Mouse (Mus musculus) c-Kit-negative CD71-positive TER-119-positive erythroid progenitor cells, embryonic 14.5 days (primary cell): ENCODE results near the gene Sgk1.

Experiments
- DNase-seq: peaks from one replicate; pipeline ENCODE4 v3.0.0-alpha.2; 2013; ENCODE audit warnings: low read depth, low spot score

Sgk1 gene

DNA sequence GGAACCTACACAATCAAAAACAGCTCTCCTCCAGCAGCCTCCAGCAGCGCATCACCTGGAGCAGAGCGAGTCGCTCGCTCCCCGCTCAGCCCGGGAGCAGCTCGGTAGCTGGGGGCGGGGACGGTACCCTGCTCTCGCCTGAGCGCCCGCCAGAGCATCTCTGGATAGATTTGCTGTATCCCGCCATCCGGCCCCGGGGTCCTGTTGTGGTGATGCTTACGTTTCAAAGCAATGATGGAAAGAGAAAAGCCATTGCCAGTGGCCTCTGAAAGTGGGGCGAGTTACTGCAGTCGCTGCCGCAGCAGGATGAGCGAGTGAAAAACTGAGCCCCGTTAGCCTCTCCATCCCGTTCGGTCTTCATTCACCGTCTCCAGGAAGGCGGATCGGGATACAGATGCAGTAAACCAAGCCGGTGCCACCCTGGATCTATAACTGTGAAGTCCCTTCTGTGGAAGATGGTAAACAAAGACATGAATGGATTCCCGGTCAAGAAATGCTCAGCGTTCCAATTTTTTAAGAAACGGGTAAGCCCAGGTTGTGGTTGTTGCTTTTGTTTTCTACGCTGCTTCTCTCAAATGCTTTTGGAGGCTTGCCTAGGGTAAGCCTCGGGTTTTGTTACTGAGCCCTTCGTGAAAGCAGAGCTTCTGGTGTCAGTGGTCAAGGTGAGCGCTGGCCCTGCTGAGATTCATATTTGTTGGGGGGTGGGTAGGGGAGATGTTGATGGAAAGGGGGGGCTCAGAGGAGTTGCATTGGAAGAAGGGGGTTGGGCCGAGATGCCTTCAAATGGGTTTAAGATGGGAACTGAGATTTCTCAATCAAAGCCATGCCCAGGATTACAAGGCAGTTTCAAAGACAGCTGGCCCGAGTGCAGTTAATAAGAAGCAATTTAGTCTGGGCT is at the start of gene Sgk1:
Gene Sgk1 (plus strand): TSS at position 1 of the 898 bp plus-strand sequence.
- no peak for DNase-seq

DNA sequence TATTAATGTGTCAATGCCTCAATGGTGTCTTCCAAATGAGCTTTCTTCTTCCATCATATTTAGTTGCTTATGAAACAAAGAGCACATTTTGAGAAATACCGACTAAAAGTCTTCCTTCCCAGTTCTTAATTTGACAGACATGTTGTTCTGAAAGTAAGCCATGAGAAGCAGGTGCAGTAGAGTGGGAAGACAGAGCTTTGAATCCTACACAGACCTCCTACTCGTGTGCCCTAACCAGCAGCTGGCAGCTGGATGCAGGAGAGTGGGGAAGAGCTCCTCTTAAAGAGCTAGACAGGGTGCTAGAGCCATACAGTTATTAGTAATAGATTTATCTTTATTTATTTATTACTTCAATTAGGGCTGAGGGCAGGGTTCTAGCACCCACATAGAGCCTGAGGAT is 49.7 kb upstream of the Sgk1 start:
- DNase-seq = no peak

DNA sequence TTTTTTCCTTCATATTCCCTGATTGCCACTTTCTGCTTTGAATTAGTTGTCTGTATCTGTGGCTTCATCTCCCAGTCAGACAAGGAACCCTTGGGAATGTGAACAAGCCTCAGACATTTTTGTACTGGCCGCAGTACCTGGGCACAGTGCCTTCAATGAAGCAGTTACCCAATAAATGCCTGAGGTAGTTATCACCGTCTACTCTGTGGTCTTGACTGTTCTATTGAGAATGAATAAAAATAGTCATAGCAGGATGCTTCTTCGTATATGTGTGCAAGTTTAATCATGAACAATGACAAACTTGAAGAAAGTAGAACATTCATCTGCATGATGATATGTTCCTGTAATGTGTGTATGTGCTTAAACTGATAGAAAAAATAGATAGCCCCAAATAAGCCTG is 48.2 kb upstream of the Sgk1 start:
- DNase-seq = no peak

DNA sequence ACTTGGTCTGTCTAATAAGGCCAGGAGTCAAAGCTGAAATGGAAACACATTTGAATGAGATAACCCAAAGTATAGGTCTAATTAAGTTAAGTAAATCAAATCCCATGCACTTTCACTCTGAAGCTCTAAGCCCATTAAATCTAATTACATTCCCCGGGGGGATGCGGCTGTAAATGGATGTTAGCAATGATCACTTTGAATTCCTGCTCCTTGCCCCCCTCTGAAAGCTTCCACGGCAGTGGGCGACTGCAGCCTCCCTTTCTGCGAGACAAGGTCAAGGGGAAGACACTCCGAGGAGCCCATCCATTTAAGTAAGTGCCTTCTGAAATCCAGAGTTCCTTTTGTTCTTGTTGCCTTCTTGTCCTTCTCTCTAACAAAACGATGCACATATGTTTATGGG is 46.9 kb upstream of the Sgk1 start:
- DNase-seq = no peak

DNA sequence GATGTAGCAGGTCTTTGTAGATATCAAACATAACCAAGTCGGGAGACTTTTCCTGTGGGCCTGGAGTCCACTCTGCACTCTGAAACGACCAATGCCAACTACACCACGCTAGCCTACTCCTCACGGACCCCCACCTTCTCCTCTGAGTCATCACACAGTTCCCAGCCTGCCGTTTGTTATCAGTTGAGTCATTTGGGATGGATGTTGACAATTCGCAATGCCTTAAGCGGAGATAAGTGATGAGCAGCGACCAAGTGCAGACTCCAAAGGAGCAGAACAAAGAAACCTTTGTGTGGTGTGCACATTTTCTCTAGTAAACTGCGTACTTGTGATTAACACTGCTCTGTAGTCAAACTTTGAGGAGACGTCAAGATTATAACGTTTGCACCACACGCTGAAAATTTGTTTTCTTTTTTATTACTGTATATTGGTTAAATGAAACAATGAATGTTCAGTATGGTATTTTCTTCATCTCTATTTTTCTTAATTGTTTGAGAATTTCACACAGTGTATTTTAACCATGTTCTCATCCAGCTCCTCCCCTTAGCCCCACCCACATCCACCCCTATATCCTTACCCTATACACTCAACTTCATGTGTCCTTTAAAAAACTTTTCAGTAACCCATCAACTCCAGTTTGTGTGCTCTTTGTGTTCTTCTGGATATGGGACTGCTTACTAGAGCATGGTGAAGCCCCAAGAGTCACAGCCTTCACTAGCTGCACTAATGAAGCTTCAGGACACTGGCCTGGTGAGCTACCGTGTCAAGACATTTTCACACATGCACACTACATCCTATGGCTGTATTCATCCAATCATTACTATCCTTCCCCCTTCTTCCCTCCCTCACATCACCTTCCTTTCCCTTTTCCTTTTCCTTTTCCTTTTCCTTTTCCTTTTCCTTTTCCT is 42.5 kb upstream of the Sgk1 start:
- peak; percentile 1 for DNase-seq

DNA sequence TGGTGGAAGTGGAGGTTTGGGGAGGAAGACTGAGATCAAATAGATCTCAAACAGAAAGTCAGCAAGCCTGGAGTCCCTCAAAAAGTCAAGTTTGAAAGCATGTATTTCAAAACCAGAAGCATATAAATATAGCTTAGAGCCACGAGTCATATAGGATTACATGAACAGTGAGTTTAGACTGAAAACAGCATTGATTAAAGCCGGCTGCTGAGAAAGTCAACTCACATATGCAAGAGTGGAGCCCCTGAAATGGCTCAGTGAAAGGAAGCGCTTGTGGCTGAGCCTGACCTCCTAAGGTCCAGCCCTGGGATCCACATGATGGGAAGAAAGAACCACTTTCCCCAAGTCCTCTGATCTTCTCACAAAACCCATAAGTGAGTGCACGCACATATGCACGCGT is 38.7 kb upstream of the Sgk1 start:
- DNase-seq = no peak

DNA sequence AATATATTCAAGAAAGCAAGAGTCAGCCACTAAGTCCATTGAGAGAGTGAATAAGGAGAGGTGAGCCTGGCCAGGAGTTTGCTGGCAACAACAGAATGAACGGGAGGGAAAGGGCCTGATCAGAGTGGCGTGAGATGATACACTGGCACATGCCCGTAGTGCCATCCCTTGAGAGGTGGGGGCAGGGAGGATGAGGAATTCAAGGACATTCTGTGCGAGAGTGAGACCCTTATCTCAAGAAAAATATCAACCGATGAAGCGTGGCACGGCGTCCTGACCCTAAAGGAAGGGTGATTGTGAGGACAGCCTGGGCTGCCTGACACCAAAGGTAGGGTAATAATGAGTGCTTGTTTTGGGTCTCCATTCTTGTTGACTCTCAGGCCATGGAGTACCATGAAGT is 38.1 kb upstream of the Sgk1 start:
- DNase-seq = no peak

DNA sequence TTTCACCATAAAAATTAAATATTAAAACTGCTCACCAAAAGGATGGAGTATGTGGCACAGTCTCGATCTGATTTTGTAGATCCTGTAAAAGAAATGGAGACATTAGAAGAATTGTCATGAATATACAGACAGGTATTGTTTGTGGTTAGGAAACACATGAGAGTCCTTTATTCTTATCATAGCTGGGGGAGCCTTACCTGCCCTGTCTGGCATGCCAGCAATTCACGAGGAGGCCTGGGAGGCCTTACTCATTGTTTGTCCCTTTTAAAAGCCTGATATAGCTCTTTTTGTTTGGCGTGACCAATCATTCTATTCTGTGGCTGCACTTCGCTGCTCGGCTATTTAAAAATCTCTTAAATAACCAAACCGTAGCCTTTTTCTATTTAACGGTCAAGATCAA is 37.6 kb upstream of the Sgk1 start:
- DNase-seq = no peak

DNA sequence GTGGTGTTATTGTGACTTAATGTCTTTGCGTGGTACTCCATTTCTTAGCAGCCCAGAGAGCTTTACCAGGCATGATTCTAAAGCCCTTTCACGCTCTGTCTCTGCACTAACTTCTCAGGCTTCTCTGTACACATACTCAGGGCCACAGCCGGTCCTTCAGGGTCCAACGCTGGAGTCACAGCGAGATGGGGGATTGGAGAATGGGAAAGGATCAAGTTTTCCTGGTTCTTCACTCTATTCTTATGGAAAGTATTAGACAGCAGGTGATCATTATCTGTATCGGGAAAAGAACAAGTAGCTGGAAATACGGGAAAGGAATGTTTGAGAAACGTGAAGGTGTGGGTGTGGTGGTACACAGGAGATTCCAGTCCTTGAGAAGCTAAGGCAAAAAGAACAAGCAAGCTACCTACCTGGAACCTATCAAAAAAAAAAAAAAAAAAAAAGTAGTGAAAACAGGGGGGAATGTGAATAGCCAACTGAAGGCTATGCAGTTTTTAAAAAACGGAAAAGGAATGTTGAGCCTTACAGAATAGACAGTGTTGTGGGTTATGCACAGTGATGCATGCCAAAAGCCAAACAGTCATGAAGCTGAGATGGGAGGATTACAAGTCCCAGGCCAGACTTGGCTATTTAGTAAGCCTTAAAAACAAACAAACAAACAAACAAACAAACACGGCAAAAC is 36.2 kb upstream of the Sgk1 start:
- DNase-seq = no peak

DNA sequence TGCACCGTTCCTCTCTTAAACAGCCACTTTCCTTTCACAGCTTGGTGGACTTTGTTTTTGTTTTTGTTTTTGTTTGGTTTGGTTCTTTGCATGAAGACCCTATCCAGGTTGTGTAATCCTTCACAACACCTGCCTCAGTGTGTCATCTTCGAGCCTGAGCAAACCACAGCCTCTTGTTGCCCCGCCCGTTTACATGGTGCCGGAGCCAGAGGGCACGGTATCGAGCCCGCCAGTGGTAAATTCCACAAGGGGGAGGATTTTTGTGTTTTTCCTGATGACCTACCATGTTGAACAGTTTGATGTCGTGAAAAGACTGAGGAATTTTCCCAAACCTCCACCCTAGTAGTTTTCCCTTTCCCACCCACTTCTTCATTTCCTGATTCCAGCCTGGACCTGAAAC is 35.6 kb upstream of the Sgk1 start:
- DNase-seq = no peak

DNA sequence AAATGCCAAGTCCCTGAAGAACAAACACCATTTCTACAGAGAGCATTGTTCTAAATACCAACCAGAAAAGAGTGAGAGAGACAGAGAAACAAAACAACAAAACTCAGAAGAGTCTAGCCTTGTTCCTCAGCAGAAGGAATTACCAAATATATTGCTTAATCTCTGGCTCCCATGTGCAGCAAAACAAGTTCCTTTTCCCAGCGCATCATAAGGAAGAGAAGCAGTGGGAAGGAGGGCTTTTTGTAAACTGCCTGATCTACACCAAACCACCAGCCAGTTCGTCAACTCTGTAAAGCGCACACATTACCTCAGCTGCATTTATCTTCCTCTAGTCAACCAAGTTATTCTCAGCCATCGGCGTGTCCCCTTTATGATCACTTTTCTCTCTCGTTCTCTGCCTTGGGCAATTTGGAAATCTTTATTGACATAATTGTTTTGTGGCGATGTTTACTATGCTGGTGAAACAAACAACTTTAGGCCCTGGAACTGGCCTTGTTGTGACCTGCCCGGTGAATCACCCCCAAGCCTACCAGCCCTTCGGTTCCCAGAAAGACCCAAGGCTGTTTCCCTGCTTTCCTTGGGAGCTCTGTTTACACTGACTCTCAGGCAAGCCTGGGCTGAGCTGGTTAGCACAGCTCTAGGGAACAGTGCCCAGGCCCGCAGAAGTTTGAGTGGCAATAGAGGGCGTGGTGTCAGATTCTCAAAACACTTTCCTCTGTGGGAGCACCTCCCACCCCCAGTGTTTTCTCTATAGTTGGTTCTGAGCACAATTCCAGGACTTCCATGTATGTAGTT is 34.8 kb upstream of the Sgk1 start:
- no peak for DNase-seq

DNA sequence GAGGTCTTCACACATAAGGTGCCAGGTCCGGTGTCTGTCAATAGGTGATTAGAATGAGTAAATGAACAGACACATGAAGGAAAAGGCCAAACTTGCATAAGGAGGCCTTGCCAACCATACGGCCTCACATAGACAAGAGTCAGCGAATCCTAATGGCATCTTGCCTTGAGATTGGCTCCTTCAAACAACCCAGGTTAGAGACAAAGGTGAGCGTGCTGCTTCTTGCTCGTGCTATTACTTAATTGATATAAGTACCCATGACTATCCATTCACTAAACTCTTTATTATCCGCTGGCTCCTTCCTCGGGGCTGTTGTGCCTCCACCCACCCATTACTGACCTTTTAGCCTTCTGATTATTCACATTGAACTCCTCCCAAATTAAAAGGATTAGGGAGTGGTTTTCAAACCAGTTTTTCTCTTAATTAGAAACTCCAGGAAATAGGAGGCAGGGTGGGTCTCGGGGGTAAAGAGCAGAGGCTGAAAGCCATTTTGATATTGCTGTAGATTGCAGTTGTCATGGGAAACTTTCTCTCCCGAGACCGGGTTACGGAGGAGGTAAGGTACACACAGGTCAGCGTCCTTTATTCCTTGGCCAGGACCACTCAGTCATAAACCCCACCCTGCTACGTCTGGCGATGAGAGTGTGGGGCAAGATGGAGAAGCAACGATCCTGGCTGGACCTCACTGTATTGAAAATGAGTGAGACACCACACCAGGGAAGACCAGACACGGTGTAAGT is 33.9 kb upstream of the Sgk1 start:
- DNase-seq = no peak

DNA sequence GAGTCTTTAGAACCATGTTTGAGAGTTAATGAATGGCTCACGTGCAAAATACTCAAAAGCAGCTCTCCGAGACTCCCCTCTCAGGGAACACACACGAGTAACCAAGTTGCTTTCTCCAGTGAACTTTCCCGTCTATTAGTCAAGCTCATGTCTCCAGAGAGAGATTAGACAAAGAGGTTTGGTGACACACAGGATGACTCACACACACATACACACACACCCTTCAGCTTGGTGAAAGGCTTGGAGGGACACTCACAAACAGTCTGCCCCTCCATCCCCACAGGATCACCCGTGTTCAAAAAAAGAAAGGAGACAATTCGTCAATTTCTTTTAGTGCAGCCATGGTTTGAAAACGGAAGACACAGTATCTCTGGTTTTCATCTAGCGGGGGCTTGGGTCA is 32.7 kb upstream of the Sgk1 start:
- no peak for DNase-seq

DNA sequence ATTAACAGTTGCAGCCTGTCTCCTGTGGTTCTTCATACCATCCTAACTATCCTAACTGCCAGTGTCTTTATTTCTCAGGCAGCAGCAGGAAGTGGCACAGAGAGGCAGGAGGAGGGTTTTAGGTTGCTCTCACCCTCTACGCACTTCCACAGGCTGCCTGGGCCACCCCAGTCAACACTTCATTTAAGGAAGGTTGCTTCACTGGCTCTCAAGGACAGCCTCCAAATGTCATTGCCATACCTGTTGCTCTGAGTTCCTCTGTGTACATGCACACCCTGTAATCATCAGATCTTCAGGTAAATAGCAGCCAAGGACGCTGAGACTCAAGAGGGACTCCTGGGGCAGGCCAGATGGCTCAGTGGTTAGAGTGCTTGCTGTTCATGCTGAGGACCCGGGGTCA is 31.7 kb upstream of the Sgk1 start:
- DNase-seq = no peak

DNA sequence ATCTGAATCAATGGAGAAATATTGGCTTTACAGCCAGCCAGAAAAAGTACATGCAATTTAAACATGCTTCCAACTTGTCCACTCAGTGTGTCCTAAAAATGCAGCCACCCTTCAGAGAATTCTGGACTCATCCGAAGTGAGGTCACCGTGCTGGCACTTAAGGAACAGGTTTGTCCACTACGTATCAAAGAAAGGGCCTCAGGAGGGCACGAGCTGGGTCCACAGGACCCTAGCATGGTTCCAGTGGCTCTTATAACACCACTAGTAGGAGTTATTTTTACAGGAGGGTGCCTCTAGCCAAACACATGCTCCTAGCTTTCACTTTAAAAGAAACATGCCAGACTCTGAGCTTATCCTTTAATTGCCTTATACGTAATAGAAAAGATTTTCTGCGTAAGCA is 28.9 kb upstream of the Sgk1 start:
- no peak for DNase-seq

DNA sequence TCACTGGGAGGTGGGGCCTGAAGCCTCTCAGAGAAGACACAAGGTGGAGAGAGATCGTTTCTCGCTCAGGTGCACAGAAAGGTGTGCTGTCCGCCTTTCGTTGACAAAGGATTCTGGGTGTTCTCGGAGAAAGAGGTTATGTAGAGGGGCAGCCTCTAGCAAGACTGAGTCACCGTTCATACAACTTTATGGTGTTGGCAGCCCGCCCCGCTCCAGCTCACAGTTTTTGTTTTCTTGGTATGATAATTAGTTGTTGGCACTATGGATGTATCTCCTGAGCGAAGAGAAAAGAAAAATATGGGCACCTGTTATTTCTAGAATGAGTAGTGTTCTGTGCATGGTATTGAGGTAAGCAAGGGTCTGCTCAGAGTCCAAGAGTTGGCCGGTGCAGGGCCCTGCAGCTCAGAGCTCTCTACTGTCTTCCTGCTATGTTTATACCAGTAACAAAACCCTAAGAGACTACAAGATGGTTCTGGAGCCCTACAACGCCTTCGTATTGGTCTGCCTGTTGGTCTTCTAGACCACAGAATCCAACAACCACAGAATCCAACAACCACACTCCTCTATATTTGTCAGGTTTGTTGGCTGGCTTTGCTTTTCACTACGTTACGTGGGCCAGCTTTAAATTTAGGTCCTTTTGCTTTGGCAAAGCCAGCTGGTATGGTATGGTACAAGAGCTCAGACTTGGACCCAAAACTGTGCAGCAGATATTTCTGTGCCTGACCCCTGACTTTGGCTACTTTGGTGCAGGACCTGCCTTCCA is 28.2 kb upstream of the Sgk1 start:
- no peak for DNase-seq

DNA sequence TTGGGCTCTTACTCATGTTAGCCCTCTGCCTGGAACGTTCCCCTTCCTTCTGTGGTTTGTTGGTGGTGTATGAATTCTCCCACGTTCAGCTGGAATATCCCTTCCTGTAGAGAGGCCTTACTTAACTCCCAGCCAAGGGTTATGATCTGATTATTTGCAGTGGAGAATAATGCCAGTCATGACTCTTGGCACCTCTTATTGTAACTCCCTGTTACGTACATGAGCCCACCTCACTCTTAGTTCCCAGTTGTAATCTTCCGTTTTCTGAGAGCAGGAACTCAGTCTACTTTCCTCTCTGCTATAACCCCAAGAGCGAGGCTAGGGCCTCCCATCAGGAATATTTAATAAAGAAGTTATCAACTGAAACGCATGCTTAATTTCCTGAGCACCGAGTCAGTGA is 26.6 kb upstream of the Sgk1 start:
- DNase-seq = no peak

DNA sequence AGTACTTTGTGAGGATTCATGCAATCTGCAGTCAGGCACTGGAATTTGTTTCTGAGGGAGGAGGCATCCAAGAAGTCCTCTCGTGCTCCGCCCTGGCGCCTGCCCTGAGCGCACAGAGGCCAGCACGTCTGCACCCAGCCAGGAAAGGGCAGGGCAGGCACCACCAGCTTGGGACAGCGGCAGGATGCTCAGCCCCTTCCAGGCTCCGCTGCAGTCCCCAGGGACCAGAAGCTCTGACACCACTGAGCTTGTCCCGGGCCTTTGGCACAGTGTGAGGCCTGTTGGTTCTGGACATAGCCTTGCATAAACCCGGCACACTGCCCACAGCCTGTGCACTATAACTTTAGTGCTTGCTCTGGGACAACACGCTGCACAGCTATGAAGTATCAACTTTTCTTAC is 24.3 kb upstream of the Sgk1 start:
- no peak for DNase-seq

DNA sequence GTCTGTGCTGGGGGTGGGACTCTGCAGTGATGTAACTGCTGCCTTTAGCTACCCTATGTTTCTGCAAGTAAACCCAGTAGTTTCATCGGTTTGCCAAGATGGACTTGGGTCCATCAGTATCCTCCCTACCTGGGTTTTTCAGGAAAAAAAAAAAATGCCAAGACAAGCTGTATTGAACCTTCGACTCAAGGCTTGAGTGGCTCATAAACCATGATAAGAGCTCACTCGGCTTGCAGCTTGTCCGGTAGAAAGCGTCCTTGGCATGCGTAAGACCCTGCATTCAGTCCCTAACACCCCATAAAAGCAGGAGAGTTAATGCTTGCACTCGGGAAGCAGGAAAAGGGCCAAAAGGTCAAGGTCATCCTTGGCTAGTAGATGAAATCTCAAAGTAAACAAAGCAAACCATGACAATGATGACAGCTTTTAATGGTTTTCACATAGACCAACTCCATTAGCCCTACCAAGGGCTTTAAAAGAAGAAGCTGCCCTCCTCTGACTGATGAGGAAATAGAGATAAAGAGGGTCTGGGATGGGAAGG is 23.5 kb upstream of the Sgk1 start:
- DNase-seq = no peak

DNA sequence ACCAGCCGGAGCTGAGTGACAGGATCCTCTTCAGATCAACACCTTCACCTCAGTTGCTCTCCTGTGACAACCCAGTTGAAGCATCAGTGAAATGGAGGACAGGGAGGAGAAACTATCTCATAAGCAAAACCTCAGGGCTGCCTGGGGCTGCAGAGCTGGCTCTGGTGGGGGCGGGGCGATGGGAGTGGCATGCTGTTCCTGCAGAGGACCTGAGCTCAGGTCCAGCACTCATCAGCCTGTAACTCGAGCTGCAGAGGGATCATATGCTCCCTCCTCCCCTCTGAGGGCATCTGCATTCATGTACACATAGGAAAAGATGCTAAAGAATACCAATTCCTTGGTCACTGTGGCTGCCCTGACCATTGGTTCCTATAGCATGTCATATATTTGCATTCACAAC is 15.5 kb upstream of the Sgk1 start:
- DNase-seq = no peak
